Mouse (Mus musculus) megakaryocyte, embryonic 14.5 days (primary cell): ENCODE data around the gene Uxt.

ENCODE experiments used
- FLI1 ChIP-seq: IDR thresholded peaks from 2 replicates; pipeline ENCODE4 v1.6.1; 2012; ENCODE audit warnings: low read length, inconsistent platforms, mixed read lengths
- GATA1 ChIP-seq: IDR thresholded peaks from 3 replicates; pipeline ENCODE4 v1.6.1; 2012; ENCODE audit warnings: mixed read lengths, low read length, inconsistent platforms, borderline replicate concordance

- TF ChIP-seq GATA1 (no peak), FLI1 (no peak)
Observed at GRCm38 (mm10) chrX:20924976-20925375, 36.8 kb downstream of the Uxt start.
